Mouse (Mus musculus): ENCODE measurements around the gene Scd2. TPM values are rescaled to one million over a fixed set of nuclear protein-coding genes. Genes with fewer than 3 reads are reported as not detected.

Scd2 gene
- total RNA-seq, 1 experiment from 2014 or later: 126 TPM

DNA sequence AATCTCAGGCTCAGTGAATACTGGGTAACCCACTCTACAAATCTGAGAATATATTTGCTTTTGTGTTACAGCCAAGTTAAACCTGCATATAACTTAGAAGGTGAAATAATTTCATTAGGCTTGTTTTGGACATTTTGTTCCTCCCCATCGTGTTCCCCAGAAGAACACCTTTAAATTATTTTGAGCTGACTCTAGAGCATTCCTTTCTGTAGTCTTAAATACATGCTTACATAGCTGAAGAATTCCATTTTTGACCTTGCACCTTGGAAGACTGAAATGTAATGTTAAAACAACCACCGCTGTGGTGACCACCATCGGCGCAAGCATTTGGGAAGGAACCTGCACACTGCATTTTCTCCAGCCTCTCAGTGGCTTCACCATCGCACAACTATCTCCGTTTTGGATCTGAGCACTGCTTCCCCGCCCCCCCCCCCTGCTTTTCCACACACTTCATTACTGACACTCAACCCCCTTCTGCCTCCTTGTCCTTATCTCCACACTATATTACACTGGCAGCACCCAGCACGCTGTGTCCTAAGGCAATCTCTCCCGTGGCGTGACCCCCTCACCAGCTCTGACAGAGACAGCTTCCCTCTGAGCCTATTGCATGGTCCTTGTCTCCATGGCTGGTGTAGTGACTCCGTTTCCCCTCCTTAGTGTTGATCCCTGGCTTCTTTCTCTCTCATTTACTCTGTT lies 5.9 kb upstream of the Scd2 start:
- ATAC-seq (replicated peaks in 1 of 2; ENCODE audit: insufficient read depth in 1 of 2, low FRiP score in 2 of 2, low TSS enrichment in 1 of 2, low read depth in 1 of 2, poor library complexity in 2 of 2, severe bottlenecking in 2 of 2): no peak

DNA sequence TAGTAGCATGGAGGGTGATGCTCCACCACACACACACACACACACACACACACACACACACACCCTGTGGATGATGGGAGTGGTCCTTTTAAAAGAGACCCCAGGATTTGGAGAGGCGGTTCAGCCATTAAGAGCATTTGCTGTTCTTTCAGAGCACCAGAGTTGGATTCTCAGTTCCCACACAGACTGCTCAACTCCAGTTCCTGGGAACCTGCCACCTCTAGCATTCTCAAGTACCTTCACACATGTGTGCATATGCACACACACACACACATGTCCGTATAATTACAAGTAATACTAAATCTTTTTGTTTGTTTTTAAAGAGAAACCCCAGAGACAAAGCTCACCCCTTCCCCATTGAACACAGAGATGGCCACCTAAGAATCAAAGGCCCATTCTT lies 1.4 kb upstream of the Scd2 start:
- no peak for ATAC-seq (replicated peaks in 1 of 2; ENCODE audit: insufficient read depth in 1 of 2, low FRiP score in 2 of 2, low TSS enrichment in 1 of 2, low read depth in 1 of 2, poor library complexity in 2 of 2, severe bottlenecking in 2 of 2)

DNA sequence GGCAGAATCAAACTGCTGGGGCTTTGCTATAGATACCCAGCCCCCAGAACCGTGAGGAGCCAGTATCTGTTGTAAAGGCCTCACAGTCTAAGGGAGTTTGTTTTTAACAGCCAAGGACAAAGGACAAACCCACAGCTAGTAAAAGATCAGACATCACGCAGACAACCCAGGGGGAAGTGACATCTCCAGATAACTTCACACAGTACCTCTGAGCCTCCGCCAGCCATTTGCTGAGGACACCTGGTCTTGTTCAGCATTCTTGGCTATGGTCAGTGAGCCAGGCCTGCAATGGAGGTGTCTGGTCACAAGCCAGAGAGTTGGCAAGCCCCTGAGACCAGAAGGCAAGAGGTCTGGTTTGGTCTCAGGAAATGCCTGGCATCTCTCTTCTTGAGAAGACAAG lies 991 bp upstream of the Scd2 start:
- no peak for ATAC-seq (replicated peaks in 1 of 2; ENCODE audit: insufficient read depth in 1 of 2, low FRiP score in 2 of 2, low TSS enrichment in 1 of 2, low read depth in 1 of 2, poor library complexity in 2 of 2, severe bottlenecking in 2 of 2)

GRCm38 (mm10) chr19:44293769-44294551 lies 486 bp downstream of the Scd2 start:
- ATAC-seq (replicated peaks in 1 of 2; ENCODE audit: insufficient read depth in 1 of 2, low FRiP score in 2 of 2, low TSS enrichment in 1 of 2, low read depth in 1 of 2, poor library complexity in 2 of 2, severe bottlenecking in 2 of 2): peak; percentile 79 to 86

DNA sequence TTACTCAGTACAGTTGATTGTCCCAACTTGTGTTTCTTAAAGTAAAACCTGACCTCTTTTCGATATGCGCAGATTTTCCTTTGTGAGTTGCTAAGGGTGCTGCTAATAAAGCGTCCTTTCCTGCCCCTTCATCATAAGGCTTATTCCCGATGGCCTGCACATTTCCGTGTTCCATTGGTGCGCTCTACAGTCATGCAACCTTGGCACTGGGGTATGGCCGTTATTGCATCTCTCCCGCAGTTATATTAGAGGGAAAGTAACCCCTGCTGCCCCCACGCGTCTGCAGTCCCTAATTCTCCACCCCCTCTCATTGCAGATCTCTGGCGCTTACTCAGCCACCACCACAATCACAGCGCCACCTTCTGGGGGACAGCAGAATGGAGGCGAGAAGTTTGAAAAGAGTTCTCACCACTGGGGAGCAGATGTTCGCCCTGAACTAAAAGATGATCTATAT lies 1.1 kb downstream of the Scd2 start:
- peak; percentile 63 to 73 for ATAC-seq (replicated peaks in 1 of 2; ENCODE audit: insufficient read depth in 1 of 2, low FRiP score in 2 of 2, low TSS enrichment in 1 of 2, low read depth in 1 of 2, poor library complexity in 2 of 2, severe bottlenecking in 2 of 2)

- ATAC-seq (replicated peaks in 1 of 2; ENCODE audit: insufficient read depth in 1 of 2, low FRiP score in 2 of 2, low TSS enrichment in 1 of 2, low read depth in 1 of 2, poor library complexity in 2 of 2, severe bottlenecking in 2 of 2): no peak
These were observed 1.8 kb downstream of the Scd2 start for GRCm38 (mm10) chr19:44295251-44295650.

- ATAC-seq (replicated peaks in 1 of 2; ENCODE audit: insufficient read depth in 1 of 2, low FRiP score in 2 of 2, low TSS enrichment in 1 of 2, low read depth in 1 of 2, poor library complexity in 2 of 2, severe bottlenecking in 2 of 2): peak; percentile 40 to 59; a peak in 3 of 4 replicates
These were observed 2.3 kb downstream of the Scd2 start for GRCm38 (mm10) chr19:44295741-44296140.

- no peak for ATAC-seq (replicated peaks in 1 of 2; ENCODE audit: insufficient read depth in 1 of 2, low FRiP score in 2 of 2, low TSS enrichment in 1 of 2, low read depth in 1 of 2, poor library complexity in 2 of 2, severe bottlenecking in 2 of 2)
These were observed 2.7 kb downstream of the Scd2 start for GRCm38 (mm10) chr19:44296186-44296585.

DNA sequence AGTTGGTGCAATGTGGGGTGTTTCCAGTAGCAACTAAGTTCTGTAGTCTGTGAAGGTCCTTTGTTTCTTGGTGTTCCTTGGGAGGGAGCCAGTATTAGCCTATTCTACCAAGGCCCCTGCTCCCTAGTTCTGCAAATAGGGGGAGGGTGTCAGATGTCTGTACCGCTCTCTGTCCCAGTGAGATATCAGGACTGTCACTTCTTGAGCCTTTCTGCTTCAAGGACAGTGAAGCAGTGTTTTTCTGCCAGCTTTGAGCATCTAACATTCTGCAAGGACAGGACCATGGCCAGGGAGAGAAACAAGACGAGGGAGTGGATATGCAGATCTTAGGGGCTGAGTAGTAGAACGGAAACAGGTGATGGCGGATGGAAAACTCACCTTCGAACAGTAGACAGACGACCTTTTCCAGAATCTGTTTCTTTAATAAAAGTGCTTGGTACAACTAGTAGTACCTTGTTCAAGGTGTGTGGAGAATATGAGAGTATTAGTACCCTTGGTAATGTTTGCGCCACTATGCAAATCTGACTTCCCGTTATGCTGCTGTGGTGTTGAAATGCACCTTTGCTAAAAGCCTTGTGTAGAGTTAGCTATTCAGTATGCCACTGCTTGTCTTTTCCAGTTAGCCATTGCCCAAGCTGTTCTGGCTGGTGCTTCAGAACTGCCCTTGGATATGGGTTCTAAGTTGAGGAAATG lies 3.7 kb downstream of the Scd2 start:
- no peak for ATAC-seq (replicated peaks in 1 of 2; ENCODE audit: insufficient read depth in 1 of 2, low FRiP score in 2 of 2, low TSS enrichment in 1 of 2, low read depth in 1 of 2, poor library complexity in 2 of 2, severe bottlenecking in 2 of 2)

DNA sequence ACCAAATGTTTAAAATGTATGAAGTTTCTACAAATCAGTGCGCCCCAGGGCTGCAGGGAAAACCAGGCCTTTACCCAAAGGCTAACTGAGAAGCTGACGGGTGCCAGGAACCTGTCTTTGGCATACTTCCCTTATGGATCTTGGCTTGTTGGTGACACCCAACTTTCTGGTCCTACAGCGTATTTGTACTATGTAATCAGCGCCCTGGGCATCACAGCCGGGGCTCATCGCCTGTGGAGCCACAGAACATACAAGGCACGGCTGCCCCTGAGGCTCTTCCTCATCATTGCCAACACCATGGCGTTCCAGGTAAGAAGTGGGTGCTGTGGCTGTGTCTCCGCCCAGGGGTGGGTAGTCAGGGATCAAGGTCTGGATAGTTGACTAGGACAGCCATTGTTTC lies 4.4 kb downstream of the Scd2 start:
- ATAC-seq (replicated peaks in 1 of 2; ENCODE audit: insufficient read depth in 1 of 2, low FRiP score in 2 of 2, low TSS enrichment in 1 of 2, low read depth in 1 of 2, poor library complexity in 2 of 2, severe bottlenecking in 2 of 2): no peak

DNA sequence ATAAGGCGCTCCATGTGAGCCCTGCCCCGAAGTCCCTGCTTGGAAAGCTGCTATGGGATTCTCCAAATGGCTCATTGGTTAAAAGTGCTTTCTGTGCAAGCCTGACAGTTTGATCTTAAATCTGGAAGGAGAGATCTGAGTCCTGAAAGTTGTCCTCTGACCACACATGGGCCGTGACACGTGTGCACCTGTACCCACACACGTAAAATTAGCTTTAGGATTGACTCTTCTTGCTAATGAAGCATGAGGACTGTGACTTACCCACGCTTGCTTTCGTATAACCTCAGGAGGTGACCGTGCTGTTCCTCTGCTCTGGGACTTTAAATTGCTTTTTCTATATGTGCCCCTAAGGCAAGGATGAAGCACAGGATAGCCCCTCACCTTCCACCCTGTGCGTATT lies 5.6 kb downstream of the Scd2 start:
- no peak for ATAC-seq (replicated peaks in 1 of 2; ENCODE audit: insufficient read depth in 1 of 2, low FRiP score in 2 of 2, low TSS enrichment in 1 of 2, low read depth in 1 of 2, poor library complexity in 2 of 2, severe bottlenecking in 2 of 2)

DNA sequence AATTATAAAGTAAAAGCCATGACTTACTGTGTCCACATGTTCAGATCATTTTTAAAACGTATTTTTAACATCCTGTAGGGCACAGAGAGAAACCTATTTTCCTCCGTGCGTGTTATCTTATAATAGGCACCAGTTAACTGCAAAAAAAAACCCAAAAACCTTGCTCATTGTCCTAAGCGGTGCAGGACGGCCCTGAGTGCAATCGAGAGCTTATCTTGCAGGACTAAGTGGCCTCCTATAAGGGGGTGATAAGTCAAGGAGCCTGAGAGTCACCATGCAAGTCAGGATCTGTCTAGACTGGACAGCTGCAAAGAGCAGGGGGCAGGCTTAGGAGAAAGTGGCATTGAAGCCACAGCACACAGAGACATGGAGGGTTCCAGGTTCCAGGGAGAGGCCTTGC lies 6.4 kb downstream of the Scd2 start:
- no peak for ATAC-seq (replicated peaks in 1 of 2; ENCODE audit: insufficient read depth in 1 of 2, low FRiP score in 2 of 2, low TSS enrichment in 1 of 2, low read depth in 1 of 2, poor library complexity in 2 of 2, severe bottlenecking in 2 of 2)

DNA sequence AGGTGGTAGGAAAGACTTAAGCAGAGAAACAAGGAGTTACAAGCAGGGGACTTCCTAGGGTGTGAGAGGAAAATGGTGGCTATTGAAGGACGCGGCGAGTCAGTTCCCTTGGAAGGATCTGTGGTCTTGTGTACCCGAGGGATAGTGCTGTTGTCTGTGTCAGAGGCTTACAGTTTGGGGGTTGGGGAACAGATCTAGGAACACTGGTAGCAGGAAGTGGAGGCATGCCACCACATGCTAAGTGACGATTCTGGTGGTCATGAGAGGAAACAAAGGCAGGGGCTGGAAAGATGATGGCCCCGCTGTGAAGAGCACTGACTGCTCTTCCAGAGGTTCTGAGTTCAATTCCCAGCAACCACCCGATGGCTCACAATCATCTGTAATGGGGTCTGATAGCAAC lies 7.0 kb downstream of the Scd2 start:
- no peak for ATAC-seq (replicated peaks in 1 of 2; ENCODE audit: insufficient read depth in 1 of 2, low FRiP score in 2 of 2, low TSS enrichment in 1 of 2, low read depth in 1 of 2, poor library complexity in 2 of 2, severe bottlenecking in 2 of 2)

GRCm38 (mm10) chr19:44301176-44301575 lies 7.7 kb downstream of the Scd2 start:
- ATAC-seq (replicated peaks in 1 of 2; ENCODE audit: insufficient read depth in 1 of 2, low FRiP score in 2 of 2, low TSS enrichment in 1 of 2, low read depth in 1 of 2, poor library complexity in 2 of 2, severe bottlenecking in 2 of 2): no peak

DNA sequence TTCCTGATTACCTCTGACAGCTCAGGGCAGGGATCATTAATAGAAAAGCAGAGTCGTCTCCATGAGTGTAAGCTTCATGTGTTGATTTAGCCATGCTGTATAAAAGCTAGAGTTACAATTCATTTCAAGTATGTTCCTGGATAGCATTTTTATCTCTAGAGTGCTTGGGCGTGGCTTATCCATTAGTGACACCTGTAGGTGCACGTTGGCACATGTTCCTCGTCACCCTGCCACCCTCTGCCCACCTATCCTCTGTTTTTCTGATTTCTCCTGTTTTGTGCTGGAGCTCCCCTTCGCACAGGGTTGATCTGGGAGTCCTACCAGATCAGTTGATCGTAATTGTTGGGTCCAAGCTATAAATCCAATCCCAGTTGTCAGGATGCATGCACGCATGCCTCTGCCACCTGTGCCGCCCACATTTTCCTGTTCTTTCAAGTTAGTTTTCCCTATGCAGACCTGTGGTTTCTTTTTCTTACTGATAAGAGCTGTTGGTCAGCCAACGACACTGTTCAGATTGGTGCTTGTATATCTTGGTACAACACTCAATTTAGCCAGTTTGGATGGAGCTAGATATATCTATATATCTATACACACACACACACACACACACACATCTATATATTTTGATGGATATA lies 8.3 kb downstream of the Scd2 start:
- no peak for ATAC-seq (replicated peaks in 1 of 2; ENCODE audit: insufficient read depth in 1 of 2, low FRiP score in 2 of 2, low TSS enrichment in 1 of 2, low read depth in 1 of 2, poor library complexity in 2 of 2, severe bottlenecking in 2 of 2)

GRCm38 (mm10) chr19:44302901-44303300 lies 9.4 kb downstream of the Scd2 start:
- ATAC-seq (replicated peaks in 1 of 2; ENCODE audit: insufficient read depth in 1 of 2, low FRiP score in 2 of 2, low TSS enrichment in 1 of 2, low read depth in 1 of 2, poor library complexity in 2 of 2, severe bottlenecking in 2 of 2): no peak

GRCm38 (mm10) chr19:44303502-44303901 lies 10.0 kb downstream of the Scd2 start:
- no peak for ATAC-seq (replicated peaks in 1 of 2; ENCODE audit: insufficient read depth in 1 of 2, low FRiP score in 2 of 2, low TSS enrichment in 1 of 2, low read depth in 1 of 2, poor library complexity in 2 of 2, severe bottlenecking in 2 of 2)

- no peak for ATAC-seq (replicated peaks in 1 of 2; ENCODE audit: insufficient read depth in 1 of 2, low FRiP score in 2 of 2, low TSS enrichment in 1 of 2, low read depth in 1 of 2, poor library complexity in 2 of 2, severe bottlenecking in 2 of 2)
These were observed 10.9 kb downstream of the Scd2 start for GRCm38 (mm10) chr19:44304419-44304818.
